Mouse (Mus musculus) neural tube, postnatal 0 days (tissue): ENCODE measurements around the gene Klk14. TPM values are rescaled to one million over a fixed set of nuclear protein-coding genes. Genes with fewer than 3 reads are reported as not detected.

Experiments
- polyA plus RNA-seq: library from polyadenylated mRNA; unstranded; fragments of >200 nt; fragmentation: Nextera tagmentation; extraction: Ambion mirVana; gene quantifications from 2 replicates; pipeline ENCODE4 v1.2.1, GENCODE M21; 2015

Gene Klk14
- polyA plus RNA-seq: not detected in 2 replicates

DNA sequence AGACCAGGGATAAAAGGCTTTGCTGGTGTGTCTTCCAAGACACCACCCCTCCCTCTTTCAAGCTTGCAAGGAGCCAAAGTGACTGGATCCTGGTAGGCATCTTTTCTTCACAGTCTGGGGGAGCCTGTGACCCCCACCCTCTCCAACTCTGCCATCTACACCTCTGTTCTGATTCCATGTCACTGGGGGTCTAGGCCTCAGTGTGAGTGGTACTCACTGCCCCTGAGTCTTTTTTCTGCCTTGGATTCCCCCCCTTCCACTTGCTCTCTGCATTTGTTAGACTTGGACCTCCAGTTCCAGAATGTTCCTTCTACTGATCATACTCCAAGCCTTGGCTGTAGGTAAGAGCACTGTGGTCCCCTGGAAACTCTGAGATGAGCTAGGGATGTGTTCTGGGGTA, at the start of gene Klk14:
Gene Klk14, plus strand, starts transcription at position 301 of the 400 bp plus-strand sequence.

DNA sequence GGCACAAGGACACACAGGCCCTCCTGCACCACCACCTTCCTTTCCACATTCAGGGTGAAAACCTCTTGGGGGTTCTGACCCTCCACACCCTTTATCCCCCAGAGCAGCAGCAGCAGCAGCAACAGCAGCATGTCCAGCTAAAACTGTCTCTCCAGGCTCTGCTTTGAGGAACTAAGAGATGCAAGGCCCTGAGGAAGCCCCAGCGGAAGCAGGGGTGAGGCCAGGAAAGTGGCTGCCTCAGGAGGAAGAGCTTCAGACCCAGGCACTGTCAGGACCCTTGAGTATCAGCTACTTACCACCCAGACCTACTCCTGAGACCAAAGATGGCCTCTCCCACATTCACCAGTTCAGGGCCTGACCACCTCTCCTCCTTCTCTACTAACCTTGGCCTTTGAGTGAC, 30.2 kb upstream of the Klk14 start, which contains the start of gene Siglece:
Gene Siglece, minus strand, starts transcription at position 160 of the 400 bp plus-strand sequence.

DNA sequence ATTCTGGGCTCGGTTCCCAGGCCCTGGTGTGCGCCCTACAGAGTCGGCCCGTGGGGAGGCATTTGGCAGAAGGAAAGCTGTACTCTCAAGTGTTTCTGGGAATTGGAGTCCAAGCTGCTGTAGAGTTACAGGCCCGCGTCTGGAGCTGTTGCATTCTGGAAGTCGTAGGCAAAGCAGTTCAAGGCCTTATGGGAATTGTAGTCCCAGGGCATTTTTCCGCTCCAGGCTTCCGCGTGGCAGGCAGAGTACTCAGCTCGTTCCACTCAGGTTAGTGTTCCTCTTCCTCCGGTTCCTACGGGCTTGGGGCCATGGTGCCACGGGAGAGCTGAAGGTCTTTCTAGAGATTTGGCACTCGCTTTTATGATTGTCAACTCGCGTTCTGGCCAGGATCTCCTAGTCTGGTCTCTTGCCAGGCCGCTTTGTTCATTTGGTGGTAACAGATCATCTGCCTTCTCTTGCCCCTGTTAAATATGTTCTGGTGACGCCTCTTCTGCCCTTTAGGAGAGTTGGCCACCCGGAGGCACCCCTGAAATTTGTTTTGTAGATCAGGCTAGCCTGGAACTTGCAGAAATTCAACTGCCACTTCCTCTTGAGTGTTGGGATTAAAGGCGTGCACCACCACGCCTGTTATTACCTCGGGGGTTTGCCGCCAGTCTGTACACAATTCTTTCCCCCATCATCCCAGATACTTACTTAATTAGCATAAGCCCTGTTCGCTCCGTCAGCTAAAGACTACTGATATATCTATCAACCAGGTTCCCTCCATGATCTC, 18.2 kb upstream of the Klk14 start, which contains the start of gene Ctu1:
Gene Ctu1, plus strand, starts transcription at position 208 of the 772 bp plus-strand sequence.

DNA sequence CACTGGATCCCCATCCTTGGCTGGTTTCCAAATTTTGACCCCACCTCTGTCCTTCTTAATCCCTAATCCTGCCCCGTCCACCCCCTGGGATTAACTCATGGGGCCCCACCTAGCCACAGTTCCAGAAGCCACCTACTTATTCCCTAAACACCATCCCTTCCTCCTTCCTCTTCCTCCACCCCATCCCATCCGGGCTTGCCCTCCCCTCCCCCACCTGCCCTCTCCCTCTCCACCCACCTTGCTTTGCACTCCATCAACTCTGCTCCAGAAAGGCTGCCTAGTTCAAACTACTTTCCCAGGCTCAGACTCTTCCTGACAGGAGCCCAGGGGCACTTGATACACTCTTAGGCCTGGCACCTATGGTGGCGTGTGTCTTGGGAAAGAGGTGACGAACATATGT, 22.0 kb downstream of the Klk14 start, which contains the start of gene Klk13:
Gene Klk13, plus strand, starts transcription at position 301 of the 400 bp plus-strand sequence.

Other genes with a start within 250 kb of the Klk14 start
- gene Cldnd2, start 249.6 kb upstream of the Klk14 start, polyA plus RNA-seq: not detected in 2 replicates
- gene Etfb, start 246.3 kb upstream of the Klk14 start, polyA plus RNA-seq: 158 and 160 TPM in 2 replicates
- 0.35 TPM in 1 of 2 replicates, not detected in the other for gene Gm45233, start 246.3 kb upstream of the Klk14 start, polyA plus RNA-seq
- 22.5 and 30.7 TPM in 2 replicates for gene Vsig10l, start 227.3 kb upstream of the Klk14 start, polyA plus RNA-seq
- gene Iglon5, start 200.3 kb upstream of the Klk14 start, polyA plus RNA-seq: 12.7 and 16.4 TPM in 2 replicates
- gene 4931406B18Rik, start 184.5 kb upstream of the Klk14 start, polyA plus RNA-seq: not detected in 2 replicates
- 1.9 and 2.0 TPM in 2 replicates for gene Cd33, start 146.0 kb upstream of the Klk14 start, polyA plus RNA-seq
- 3.7 and 3.9 TPM in 2 replicates for gene Zfp658, start 128.2 kb upstream of the Klk14 start, polyA plus RNA-seq
- 8.9 and 9.6 TPM in 2 replicates for gene Zfp719, start 110.8 kb upstream of the Klk14 start, polyA plus RNA-seq
- 0.34 and 0.43 TPM in 2 replicates for gene Zfp819, start 83.2 kb upstream of the Klk14 start, polyA plus RNA-seq
- gene Ceacam18, start 55.7 kb upstream of the Klk14 start, polyA plus RNA-seq: not detected in 2 replicates
- gene Siglece, start 30.3 kb upstream of the Klk14 start, polyA plus RNA-seq: 0.31 and 0.66 TPM in 2 replicates
- 13.4 and 16.4 TPM in 2 replicates for gene Ctu1, start 18.4 kb upstream of the Klk14 start, polyA plus RNA-seq
- 0.24 and 0.25 TPM in 2 replicates for gene Klk13, start 22.1 kb downstream of the Klk14 start, polyA plus RNA-seq
- not detected in 2 replicates for gene Klk12, start 78.5 kb downstream of the Klk14 start, polyA plus RNA-seq
- not detected in 2 replicates for gene Klk11, start 84.2 kb downstream of the Klk14 start, polyA plus RNA-seq
- 0.28 and 0.54 TPM in 2 replicates for gene Klk10, start 90.6 kb downstream of the Klk14 start, polyA plus RNA-seq
- gene Klk9, start 101.5 kb downstream of the Klk14 start, polyA plus RNA-seq: 0.23 TPM in 1 of 2 replicates, not detected in the other
- gene Klk8, start 107.2 kb downstream of the Klk14 start, polyA plus RNA-seq: 11.5 and 15.1 TPM in 2 replicates
- gene Klk7, start 120.9 kb downstream of the Klk14 start, polyA plus RNA-seq: 0.11 and 0.15 TPM in 2 replicates
- gene Klk6, start 134.1 kb downstream of the Klk14 start, polyA plus RNA-seq: not detected in 2 replicates
- gene Klk5, start 151.6 kb downstream of the Klk14 start, polyA plus RNA-seq: not detected in 2 replicates
- gene Klk4, start 190.7 kb downstream of the Klk14 start, polyA plus RNA-seq: 0.15 TPM in 1 of 2 replicates, not detected in the other
- not detected in 2 replicates for gene Klk15, start 243.3 kb downstream of the Klk14 start, polyA plus RNA-seq